Mouse (Mus musculus) spleen, adult 2 months (tissue): ENCODE data around the gene Mtfr2. TPM values are rescaled to one million over a fixed set of nuclear protein-coding genes. Genes with fewer than 3 reads are reported as not detected.
A peak's percentile ranks its signal among the peaks of the same experiment; 100 is the strongest.

Source experiments
- DNase-seq, 2 experiments: peaks; one replicate each; pipeline versions ENCODE4 v3.0.0 to v3.0.0-alpha.2; 2012 to 2021; ENCODE audit warnings: low spot score in 2 of 2, low read depth in 1 of 2
- H3K27ac ChIP-seq: fragments of 200-500 bp; 2 replicates; pipeline ENCODE4 v1.5.1; 2012; ENCODE audit warnings: low read length, inconsistent platforms; ENCODE audit not compliant: insufficient read depth
- H3K27me3 ChIP-seq: fragments of 200-500 bp; 2 replicates; pipeline ENCODE4 v1.6.1; 2012; ENCODE audit warnings: mild to moderate bottlenecking, moderate library complexity, low read length, inconsistent platforms; ENCODE audit not compliant: control insufficient read depth, insufficient read depth
- H3K36me3 ChIP-seq: fragments of 200-500 bp; 2 replicates; pipeline ENCODE4 v1.6.1; 2012; ENCODE audit warnings: mild to moderate bottlenecking, low read length, inconsistent platforms; ENCODE audit not compliant: control insufficient read depth, insufficient read depth
- H3K4me1 ChIP-seq: fragments of 200-500 bp; 2 replicates; pipeline ENCODE4 v1.6.1; 2011; ENCODE audit warnings: inconsistent platforms; ENCODE audit not compliant: control insufficient read depth, insufficient read depth, insufficient read length
- H3K4me3 ChIP-seq: fragments of 200-500 bp; 2 replicates; pipeline ENCODE4 v1.5.1; 2011; ENCODE audit warnings: mild to moderate bottlenecking, inconsistent platforms; ENCODE audit not compliant: insufficient read depth, insufficient read length; ENCODE audit errors: extremely low read depth
- CTCF ChIP-seq: fragments of 200-500 bp; IDR thresholded peaks from 2 replicates; pipeline ENCODE4 v1.5.1; 2011; ENCODE audit warnings: mild to moderate bottlenecking, inconsistent platforms; ENCODE audit not compliant: insufficient read depth, insufficient read length, insufficient replicate concordance; ENCODE audit errors: extremely low read depth
- POLR2A ChIP-seq: fragments of 200-500 bp; IDR thresholded peaks from 2 replicates; pipeline ENCODE4 v1.6.1; 2011; ENCODE audit warnings: low read depth, low read length, inconsistent platforms
- WGBS: fragments of 180-500 bp; shearing (Covaris S2); methylation state at CpG from one replicate; pipeline ENCODE4 v1.1.7; 2018; 5-methylcytosine and 5-hydroxymethylcytosine counted together
- polyA plus RNA-seq: library from polyadenylated mRNA; depleted of rRNA; stranded (reverse); fragments of >200 nt; gene quantifications from 2 replicates; pipeline ENCODE4 v1.2.3, GENCODE M21; 2012; rRNA removed

Mtfr2 gene
- polyA plus RNA-seq: 1.0 and 1.1 TPM in 2 replicates

- DNase-seq: peak; percentile 77 to 87
- under 1% methylated on average over 58 of the region's 58 CpGs for WGBS
- TF ChIP-seq POLR2A (no peak), CTCF (no peak)
- no peaks in the 10 kb centered on the region for H3K27me3 ChIP-seq
- H3K27ac ChIP-seq: no peak within 1 kb of the TSS
- peaks cover 9% of the 10 kb centered on the region for H3K36me3 ChIP-seq
- H3K4me3 ChIP-seq: peak within 1 kb of the TSS; percentile 74
- peaks cover 2% of the 10 kb centered on the region; the same call in 1 of the 2 replicates for H3K4me1 ChIP-seq
These were observed at the start of gene Mtfr2 for GRCm38 (mm10) chr10:20347285-20348214. Gene Mtfr2, plus strand, starts transcription at chr10:20347770.

GRCm38 (mm10) chr10:20298152-20298920 is 49.2 kb upstream of the Mtfr2 start:
- Histone ChIP-seq H3K4me1 (no peaks in the 10 kb centered on the region), H3K36me3 (no peaks in the 10 kb centered on the region), H3K27me3 (no peaks in the 10 kb centered on the region), H3K27ac (no peak overlapping the region), H3K4me3 (no peak overlapping the region)
- WGBS: 66% methylated on average over 3 of the region's 3 CpGs
- no peak for TF ChIP-seq CTCF
- no peak for TF ChIP-seq POLR2A
- DNase-seq: no peak

DNA sequence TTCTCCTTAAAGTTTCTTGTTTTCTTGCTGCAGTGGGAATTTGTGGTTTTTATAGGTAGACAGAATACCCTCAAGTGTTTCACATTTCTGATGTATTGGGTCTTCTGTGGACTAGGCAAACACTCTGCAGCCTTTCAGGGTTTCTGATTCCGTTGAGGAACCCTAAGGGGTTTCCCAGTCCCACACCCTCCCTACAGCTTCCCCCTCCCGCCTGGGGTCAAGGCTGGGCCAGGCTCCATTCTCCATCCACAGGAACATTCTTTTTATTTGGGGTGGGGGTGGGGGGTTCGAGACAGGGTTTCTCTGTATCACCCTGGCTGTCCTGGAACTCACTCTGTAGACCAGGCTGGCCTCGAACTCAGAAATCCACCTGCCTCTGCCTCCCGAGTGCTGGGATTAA is 48.5 kb upstream of the Mtfr2 start:
- TF ChIP-seq POLR2A: no peak
- no peak for TF ChIP-seq CTCF
- WGBS: 87% methylated on average over 5 of the region's 5 CpGs
- no peak for DNase-seq
- H3K4me1 ChIP-seq: no peaks in the 10 kb centered on the region
- no peak overlapping the region for H3K27ac ChIP-seq
- H3K4me3 ChIP-seq: no peak overlapping the region
- H3K36me3 ChIP-seq: no peaks in the 10 kb centered on the region
- H3K27me3 ChIP-seq: no peaks in the 10 kb centered on the region

DNA sequence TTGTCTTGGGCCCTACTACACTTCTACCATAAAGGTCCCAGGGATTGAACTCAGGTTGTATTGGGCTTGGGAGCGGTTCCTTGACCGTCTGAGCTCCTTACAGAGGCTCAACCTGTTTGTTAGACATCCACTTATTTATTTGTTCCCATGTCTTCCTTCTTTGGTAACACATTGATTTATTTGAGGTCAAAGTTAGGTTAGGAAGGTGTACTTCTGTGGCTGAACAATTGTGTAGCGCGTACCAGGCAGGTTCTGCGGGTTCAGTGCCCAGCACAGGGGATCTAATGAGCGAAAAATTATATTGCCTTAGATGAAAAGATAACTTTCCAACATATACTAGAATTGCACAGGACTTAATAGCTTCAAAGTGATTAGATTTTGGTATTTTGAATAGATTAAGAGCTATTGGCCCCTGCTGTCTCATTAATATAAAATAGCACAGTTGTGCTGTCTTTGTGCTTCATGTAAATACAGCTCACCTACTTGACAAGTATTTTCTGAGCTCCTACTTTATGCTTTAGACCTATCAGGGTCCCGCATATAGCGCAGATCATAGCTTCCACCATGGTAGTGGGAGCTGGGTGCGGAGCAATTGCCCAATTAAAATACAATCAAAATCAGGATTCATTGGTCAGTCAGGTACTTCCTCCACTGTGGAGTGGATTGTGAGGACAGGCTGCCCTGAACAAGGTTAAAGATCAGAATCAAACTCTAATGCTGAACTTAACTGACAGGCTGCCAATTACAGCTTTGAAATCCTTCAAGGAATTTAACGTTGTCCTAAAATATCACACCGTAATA is 36.4 kb upstream of the Mtfr2 start:
- Histone ChIP-seq H3K36me3 (no peaks in the 10 kb centered on the region), H3K4me3 (peak overlapping the region; percentile 85), H3K27ac (peak overlapping the region; percentile 100), H3K27me3 (no peaks in the 10 kb centered on the region), H3K4me1 (peaks cover 3% of the 10 kb centered on the region; the same call in 1 of the 2 replicates)
- no peak for TF ChIP-seq CTCF
- no peak for TF ChIP-seq POLR2A
- no peak for DNase-seq
- WGBS: 58% methylated on average over 11 of the region's 11 CpGs

DNA sequence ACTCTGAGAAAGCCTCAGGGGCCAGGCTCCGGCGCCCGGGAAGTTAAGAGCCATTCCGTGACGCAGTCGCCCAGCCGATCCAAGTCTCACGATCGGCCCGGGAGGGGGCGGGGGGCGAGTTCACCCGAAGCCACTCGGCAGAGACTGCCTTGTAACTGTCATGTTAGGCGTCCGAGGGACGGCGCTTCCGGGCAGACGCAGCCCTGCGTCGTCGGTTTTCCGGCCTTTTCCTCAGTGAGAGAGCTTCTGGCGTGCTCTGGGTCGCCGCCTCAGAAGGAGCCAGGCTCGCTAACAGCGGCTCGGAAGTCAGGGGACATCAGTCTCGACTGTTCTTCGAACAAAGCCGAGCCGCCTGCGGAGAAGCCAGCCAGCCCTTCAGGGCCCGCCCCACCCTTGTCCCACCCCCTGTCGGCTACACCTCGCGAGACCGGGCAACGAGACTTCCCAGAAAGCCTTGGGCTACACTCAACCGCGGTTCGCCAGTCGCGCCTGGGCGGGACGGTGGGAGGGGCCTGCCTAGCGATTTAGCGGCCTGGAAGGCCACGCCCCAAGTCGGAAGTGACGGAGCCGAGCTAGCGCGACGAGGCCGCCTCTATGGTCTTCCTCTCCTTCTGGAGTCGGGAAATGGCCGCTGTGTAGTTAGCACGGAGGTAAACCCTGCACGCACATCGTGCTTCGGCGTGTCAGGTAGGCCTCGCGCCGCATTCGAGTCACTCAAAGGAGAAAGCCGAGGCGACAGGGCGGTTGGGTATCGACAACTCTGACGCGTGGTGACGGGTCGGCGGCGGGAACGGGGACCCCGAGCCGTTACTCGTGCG is 35.4 kb upstream of the Mtfr2 start, which contains the start of gene Bclaf1:
Gene Bclaf1, plus strand, starts transcription at position 552 of the 818 bp plus-strand sequence.
- under 1% methylated on average over 84 of the region's 84 CpGs for WGBS
- Histone ChIP-seq H3K36me3 (no peaks in the 10 kb centered on the region), H3K27ac (peak within 1 kb of the TSS; percentile 100), H3K4me3 (peak within 1 kb of the TSS; percentile 94), H3K4me1 (peaks cover 3% of the 10 kb centered on the region; the same call in 1 of the 2 replicates), H3K27me3 (no peaks in the 10 kb centered on the region)
- TF ChIP-seq POLR2A (peak; percentile 86), CTCF (no peak)
- peak; percentile 99 to 100 for DNase-seq
